Mouse (Mus musculus) thymus, adult 2 months (tissue): ENCODE data around the gene Clock.

Experiments used
- CTCF ChIP-seq: fragments of 200-500 bp; IDR thresholded peaks from 2 replicates; pipeline ENCODE4 v1.5.1; 2012; ENCODE audit warnings: mild to moderate bottlenecking, control low read depth, low read length, moderate library complexity, borderline replicate concordance; ENCODE audit not compliant: control insufficient read depth, poor library complexity, insufficient read depth; ENCODE audit errors: extremely low read depth
- POLR2A ChIP-seq: fragments of 200-500 bp; IDR thresholded peaks from 2 replicates; pipeline ENCODE4 v1.6.1; 2012; ENCODE audit warnings: mild to moderate bottlenecking, low read length, control low read depth, moderate library complexity; ENCODE audit not compliant: control insufficient read depth, poor library complexity, insufficient read depth; ENCODE audit errors: extremely low read depth

DNA sequence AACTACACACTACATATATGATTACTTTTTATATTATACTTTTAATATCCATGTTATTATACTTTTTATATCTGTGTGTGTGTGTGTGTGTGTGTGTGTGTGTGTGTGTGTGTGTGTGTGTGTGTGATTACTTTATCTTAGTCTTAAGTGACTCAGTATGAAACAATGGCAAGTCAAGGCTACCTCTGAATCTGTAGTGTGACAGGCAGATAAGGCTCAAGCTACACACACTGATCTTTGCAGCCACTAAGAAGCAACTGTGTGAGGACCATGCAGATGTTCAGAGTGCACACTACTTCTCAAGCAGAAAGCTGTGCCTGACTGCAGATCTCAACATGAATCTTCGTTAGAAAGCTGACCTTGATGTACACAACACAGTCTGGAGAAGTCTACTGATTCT lies 20.7 kb downstream of the Clock start:
- no peak for TF ChIP-seq CTCF
- TF ChIP-seq POLR2A: no peak
